Mouse (Mus musculus) cortical plate, adult 2 months (tissue): Measurements from ENCODE around the gene Oscp1. TPM values are rescaled to one million over a fixed set of nuclear protein-coding genes. Genes with fewer than 3 reads are reported as not detected.

Experiments
- H3K27ac ChIP-seq: fragments of 200-500 bp; 2 replicates; pipeline ENCODE4 v1.5.1; 2012; ENCODE audit warnings: low read length, control low read depth, inconsistent platforms; ENCODE audit not compliant: insufficient read depth
- H3K4me1 ChIP-seq: fragments of 200-500 bp; 2 replicates; pipeline ENCODE4 v1.6.1; 2011; ENCODE audit warnings: low read length; ENCODE audit not compliant: control insufficient read depth, insufficient read depth
- H3K4me3 ChIP-seq: fragments of 200-500 bp; 2 replicates; pipeline ENCODE4 v1.5.1; 2011; ENCODE audit warnings: mild to moderate bottlenecking, low read length, control low read depth; ENCODE audit not compliant: insufficient read depth
- CTCF ChIP-seq: fragments of 200-500 bp; IDR thresholded peaks from 2 replicates; pipeline ENCODE4 v1.5.1; 2011; ENCODE audit warnings: mild to moderate bottlenecking, control low read depth, low read length; ENCODE audit not compliant: insufficient read depth; ENCODE audit errors: extremely low read depth
- POLR2A ChIP-seq: fragments of 200-500 bp; IDR thresholded peaks from 2 replicates; pipeline ENCODE4 v1.6.1; 2011; ENCODE audit warnings: mild to moderate bottlenecking, low read length, control low read depth; ENCODE audit not compliant: insufficient read depth; ENCODE audit errors: extremely low read depth
- polyA plus RNA-seq: library from polyadenylated mRNA; depleted of rRNA; stranded (reverse); fragments of >200 nt; gene quantifications from 2 replicates; pipeline ENCODE4 v1.2.3, GENCODE M21; 2012; rRNA removed

The Oscp1 gene
- polyA plus RNA-seq, 1 experiment: 20.3 TPM

- no peak overlapping the region for H3K4me3 ChIP-seq
- no peak overlapping the region for H3K27ac ChIP-seq
- TF ChIP-seq POLR2A: no peak
- TF ChIP-seq CTCF: no peak
- H3K4me1 ChIP-seq: peaks cover 8% of the 10 kb centered on the region
Measured at GRCm38 (mm10) chr4:126134639-126135038, 76.3 kb downstream of the Oscp1 start.

GRCm38 (mm10) chr4:126137773-126138172 is 79.4 kb downstream of the Oscp1 start:
- Histone ChIP-seq H3K27ac (no peak overlapping the region), H3K4me1 (no peaks in the 10 kb centered on the region), H3K4me3 (no peak overlapping the region)
- TF ChIP-seq CTCF (no peak), POLR2A (no peak)

DNA sequence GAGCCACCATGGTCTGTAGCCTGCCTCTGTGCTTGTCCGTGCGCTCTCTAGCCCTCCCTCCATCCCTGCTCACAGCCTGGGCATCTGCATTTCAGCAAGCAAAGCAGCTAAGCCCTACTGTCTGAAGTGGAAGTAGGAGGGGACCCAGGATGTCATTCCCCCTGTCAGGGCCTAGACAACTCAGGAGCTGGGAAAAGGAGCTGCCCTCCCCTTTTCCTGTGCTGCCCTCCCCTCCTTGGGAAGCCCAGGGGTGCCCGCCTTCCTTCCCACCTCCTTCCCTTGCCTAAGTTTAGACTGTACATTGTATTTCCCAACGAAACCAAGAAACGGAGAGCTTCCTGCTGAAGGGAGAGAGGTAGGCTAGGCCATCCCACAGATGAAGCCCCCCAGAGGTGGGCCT is 82.7 kb downstream of the Oscp1 start:
- no peak overlapping the region for H3K27ac ChIP-seq
- no peak overlapping the region for H3K4me3 ChIP-seq
- no peaks in the 10 kb centered on the region for H3K4me1 ChIP-seq
- TF ChIP-seq POLR2A: no peak
- no peak for TF ChIP-seq CTCF

Other genes starting within 250 kb of the Oscp1 start
- 6.6 and 6.8 TPM in 2 replicates for gene Csf3r, start 34.0 kb upstream of the Oscp1 start, polyA plus RNA-seq
- gene Mrps15, start 11.6 kb upstream of the Oscp1 start, polyA plus RNA-seq: 65.7 and 73.3 TPM in 2 replicates
- gene Lsm10, start 38.1 kb downstream of the Oscp1 start, polyA plus RNA-seq: 25.5 TPM in 2 replicates
- gene Stk40, start 45.4 kb downstream of the Oscp1 start, polyA plus RNA-seq: 15.9 and 17.5 TPM in 2 replicates
- gene Eva1b, start 89.2 kb downstream of the Oscp1 start, polyA plus RNA-seq: 7.6 and 7.9 TPM in 2 replicates
- 1.0 and 1.1 TPM in 2 replicates for gene Sh3d21, start 104.9 kb downstream of the Oscp1 start, polyA plus RNA-seq
- gene Thrap3, start 144.2 kb downstream of the Oscp1 start, polyA plus RNA-seq: 86.1 and 98.1 TPM in 2 replicates
- 206 and 215 TPM in 2 replicates for gene Map7d1, start 197.8 kb downstream of the Oscp1 start, polyA plus RNA-seq
- gene Trappc3, start 203.8 kb downstream of the Oscp1 start, polyA plus RNA-seq: 111 and 117 TPM in 2 replicates
- gene Col8a2, start 228.2 kb downstream of the Oscp1 start, polyA plus RNA-seq: 0.36 and 0.52 TPM in 2 replicates